Mouse (Mus musculus) MEL (cell line): ENCODE data around the gene Fermt1.

Experiments
- CTCF ChIP-seq, 3 experiments: IDR thresholded peaks in 2 of 3; conservative IDR thresholded peaks in 1 of 3; 2 replicates each; pipeline ENCODE4 v1.5.1; 2011 to 2012; ENCODE audit warnings: low read length in 3 of 3, low read depth in 2 of 3, mild to moderate bottlenecking in 2 of 3, improper control_type of control experiment in 1 of 3, inconsistent platforms in 1 of 3, mixed read lengths in 1 of 3, moderate library complexity in 1 of 3; ENCODE audit not compliant: control insufficient read depth in 1 of 3, insufficient read depth in 1 of 3, poor library complexity in 1 of 3, severe bottlenecking in 1 of 3
- POLR2A ChIP-seq, 2 experiments: IDR thresholded peaks; 2 replicates each; pipeline ENCODE4 v1.6.1; 2011 to 2012; ENCODE audit warnings: low read length in 2 of 2, mild to moderate bottlenecking in 2 of 2, control low read depth in 1 of 2, improper control_type of control experiment in 1 of 2, low read depth in 1 of 2, moderate library complexity in 1 of 2; ENCODE audit not compliant: control insufficient read depth in 1 of 2, insufficient read depth in 1 of 2, poor library complexity in 1 of 2
- POLR2AphosphoS2 ChIP-seq: IDR thresholded peaks from 2 replicates; pipeline ENCODE4 v1.6.1; 2011; ENCODE audit warnings: low read length, improper control_type of control experiment

- TF ChIP-seq POLR2A (IDR thresholded peaks at IDR 0.05; ENCODE audit: control insufficient read depth in 1 of 2, insufficient read depth in 1 of 2, low read depth in 1 of 2, low read length in 2 of 2, poor library complexity in 1 of 2) (no peak), CTCF (IDR thresholded peaks at IDR 0.05 in 2 of 3, conservative IDR thresholded peaks at IDR 0.05 in 1 of 3; ENCODE audit: control insufficient read depth in 1 of 3, insufficient read depth in 1 of 3, low read depth in 2 of 3, low read length in 3 of 3, poor library complexity in 1 of 3, severe bottlenecking in 1 of 3) (no peak), POLR2AphosphoS2 (no peak)
Observed at GRCm38 (mm10) chr2:132873657-132874326, 71.9 kb downstream of the Fermt1 start.
